Mouse (Mus musculus) midbrain, embryonic 11.5 days (tissue): ENCODE results near the gene Gsg1l. TPM values are rescaled to one million over a fixed set of nuclear protein-coding genes. Genes with fewer than 3 reads are reported as not detected.

Experiments
- ATAC-seq: fragments of 200-750 bp; cut with Nextera tagmentation; 2 replicates; pipeline ENCODE4 v1.8.0; 2017; ENCODE audit warnings: moderate TSS enrichment, moderate library complexity; ENCODE audit not compliant: low FRiP score
- DNase-seq: peaks from one replicate; pipeline ENCODE4 v3.0.0; 2015; ENCODE audit warnings: low spot score; ENCODE audit errors: missing footprints
- H3K27ac ChIP-seq: fragments of 300-500 bp; sonication (generic); 2 replicates; pipeline ENCODE4 v1.5.1; 2014; ENCODE audit warnings: low read depth, low read length
- H3K27me3 ChIP-seq: fragments of 300-500 bp; sonication (generic); 2 replicates; pipeline ENCODE4 v1.6.1; 2014; ENCODE audit warnings: mild to moderate bottlenecking, low read length, moderate library complexity, mixed read lengths; ENCODE audit not compliant: control insufficient read depth, insufficient read depth
- H3K36me3 ChIP-seq: fragments of 300-500 bp; sonication (generic); 2 replicates; pipeline ENCODE4 v1.6.1; 2014; ENCODE audit warnings: mild to moderate bottlenecking, low read length, moderate library complexity, mixed read lengths; ENCODE audit not compliant: control insufficient read depth, insufficient read depth
- H3K4me1 ChIP-seq: fragments of 300-500 bp; sonication (generic); 2 replicates; pipeline ENCODE4 v1.6.1; 2014; ENCODE audit warnings: low read length; ENCODE audit not compliant: control insufficient read depth, insufficient read depth
- H3K4me2 ChIP-seq: fragments of 300-500 bp; sonication (generic); 2 replicates; pipeline ENCODE4 v1.6.1; 2014; ENCODE audit warnings: mild to moderate bottlenecking, moderate library complexity
- H3K4me3 ChIP-seq: fragments of 300-500 bp; sonication (generic); 2 replicates; pipeline ENCODE4 v1.5.1; 2014; ENCODE audit warnings: low read depth, low read length
- H3K9ac ChIP-seq: fragments of 300-500 bp; sonication (generic); 2 replicates; pipeline ENCODE4 v1.6.1; 2014; ENCODE audit warnings: low read length
- H3K9me3 ChIP-seq: fragments of 300-500 bp; sonication (generic); 2 replicates; pipeline ENCODE4 v1.6.1; 2016; ENCODE audit warnings: low read length; ENCODE audit not compliant: control insufficient read depth
- WGBS: fragments of 180-500 bp; shearing (Covaris S2); extraction: QIAGEN DNeasy Blood & Tissue Kit; methylation state at CpG from one replicate; pipeline ENCODE4 v1.1.7; 2014; 5-methylcytosine and 5-hydroxymethylcytosine counted together
- polyA plus RNA-seq: library from polyadenylated mRNA; unstranded; fragments of >200 nt; fragmentation: Nextera tagmentation; extraction: Ambion mirVana; gene quantifications from 2 replicates; pipeline ENCODE4 v1.2.1, GENCODE M21; 2014

Gene Gsg1l
- polyA plus RNA-seq, 1 experiment from 2014 or later = 2.1 TPM

DNA sequence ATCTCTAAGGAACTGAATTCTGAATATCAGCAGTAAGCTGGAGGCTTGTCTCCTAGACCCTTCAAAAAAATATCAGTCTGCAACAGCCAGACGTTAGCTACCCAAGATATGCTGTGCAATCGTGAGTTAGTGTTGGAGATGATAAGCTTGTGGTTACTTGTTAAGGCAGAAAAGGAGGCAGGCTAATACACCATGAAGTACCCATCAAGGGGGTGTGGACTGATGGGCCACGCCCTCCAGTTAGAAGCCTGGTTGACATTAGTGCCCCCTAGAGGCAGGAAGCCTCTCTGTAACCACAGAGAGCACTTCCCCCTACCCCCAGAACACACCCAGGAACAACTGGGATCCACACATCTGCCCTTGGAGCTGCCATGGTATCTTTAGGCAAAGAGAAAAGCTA is 39.9 kb downstream of the Gsg1l start:
- DNase-seq (no peak), ATAC-seq (no peak)
- Histone ChIP-seq H3K4me2 (no peak overlapping the region), H3K4me1 (peaks cover 13% of the 10 kb centered on the region), H3K9ac (no peak overlapping the region), H3K36me3 (no peaks in the 10 kb centered on the region), H3K4me3 (no peak overlapping the region), H3K27ac (no peak overlapping the region), H3K27me3 (no peaks in the 10 kb centered on the region), H3K9me3 (no peaks in the 10 kb centered on the region)
- WGBS = 55% methylated on average over 3 of the region's 3 CpGs

DNA sequence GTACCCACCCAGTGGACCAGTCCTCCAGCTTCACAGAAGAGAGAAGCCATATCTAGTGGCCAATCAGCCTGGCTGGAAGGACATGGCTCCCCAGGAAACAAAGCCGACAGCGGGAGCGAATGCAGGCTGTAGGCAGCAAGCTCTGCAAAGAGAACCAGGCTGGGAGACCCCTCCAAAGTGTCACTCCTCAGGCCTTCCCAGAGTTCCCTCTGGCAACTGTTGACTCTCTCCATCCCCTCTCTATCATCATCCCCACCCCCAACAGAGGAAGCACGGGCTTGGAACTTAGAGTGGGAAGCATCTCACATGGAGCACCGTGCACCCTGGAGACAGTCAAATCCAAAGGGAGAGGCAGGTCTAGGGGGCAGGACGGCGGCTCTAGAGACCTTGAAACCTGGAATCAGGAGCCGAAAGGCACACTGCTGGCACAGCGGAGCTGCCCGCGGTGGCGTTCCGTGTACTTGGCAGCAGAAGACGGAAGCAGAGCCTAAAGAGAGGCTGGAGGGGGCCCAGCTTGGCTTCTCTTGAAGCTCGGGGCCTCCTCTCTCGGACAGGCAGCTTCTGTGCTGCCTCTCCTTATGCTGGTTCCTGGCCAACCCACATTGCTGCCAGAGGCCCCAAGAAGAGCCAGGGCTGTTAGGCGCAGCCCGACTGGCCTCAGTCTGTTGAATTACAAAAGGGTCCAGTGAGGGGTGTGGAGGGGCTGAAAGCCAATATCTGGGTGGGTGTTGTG is 41.3 kb downstream of the Gsg1l start:
- H3K27ac ChIP-seq = no peak overlapping the region
- H3K9ac ChIP-seq = no peak overlapping the region
- no peaks in the 10 kb centered on the region for H3K36me3 ChIP-seq
- H3K4me2 ChIP-seq = no peak overlapping the region
- no peaks in the 10 kb centered on the region for H3K27me3 ChIP-seq
- ATAC-seq = no peak
- no peak for DNase-seq
- WGBS = 79% methylated on average over 18 of the region's 18 CpGs
- peaks cover 13% of the 10 kb centered on the region for H3K4me1 ChIP-seq
- H3K4me3 ChIP-seq = no peak overlapping the region
- no peaks in the 10 kb centered on the region for H3K9me3 ChIP-seq

DNA sequence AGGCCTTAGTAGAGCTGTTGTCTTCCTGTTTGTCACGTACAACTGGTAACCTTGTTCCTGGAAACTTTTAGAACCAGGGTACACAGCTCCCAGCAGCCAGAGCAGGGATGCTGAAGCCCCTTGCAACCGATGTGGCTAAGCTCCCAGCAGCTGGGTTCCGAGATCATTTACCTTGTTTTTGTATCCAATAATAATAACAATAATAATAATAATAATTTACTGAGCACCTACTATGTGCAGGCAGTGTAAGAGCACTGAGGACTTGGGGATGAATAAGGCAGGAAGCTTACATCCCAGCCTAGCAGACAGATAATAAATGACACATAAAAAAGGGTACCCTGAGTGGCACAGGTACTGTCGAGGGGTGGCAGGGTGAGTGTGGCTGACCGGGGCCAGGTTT is 42.4 kb downstream of the Gsg1l start:
- Histone ChIP-seq H3K27me3 (no peaks in the 10 kb centered on the region), H3K27ac (no peak overlapping the region), H3K36me3 (no peaks in the 10 kb centered on the region), H3K4me2 (no peak overlapping the region), H3K4me3 (no peak overlapping the region), H3K9me3 (no peaks in the 10 kb centered on the region), H3K4me1 (peaks cover 13% of the 10 kb centered on the region), H3K9ac (no peak overlapping the region)
- DNase-seq (no peak), ATAC-seq (no peak)
- WGBS = 89% methylated on average over 5 of the region's 5 CpGs

DNA sequence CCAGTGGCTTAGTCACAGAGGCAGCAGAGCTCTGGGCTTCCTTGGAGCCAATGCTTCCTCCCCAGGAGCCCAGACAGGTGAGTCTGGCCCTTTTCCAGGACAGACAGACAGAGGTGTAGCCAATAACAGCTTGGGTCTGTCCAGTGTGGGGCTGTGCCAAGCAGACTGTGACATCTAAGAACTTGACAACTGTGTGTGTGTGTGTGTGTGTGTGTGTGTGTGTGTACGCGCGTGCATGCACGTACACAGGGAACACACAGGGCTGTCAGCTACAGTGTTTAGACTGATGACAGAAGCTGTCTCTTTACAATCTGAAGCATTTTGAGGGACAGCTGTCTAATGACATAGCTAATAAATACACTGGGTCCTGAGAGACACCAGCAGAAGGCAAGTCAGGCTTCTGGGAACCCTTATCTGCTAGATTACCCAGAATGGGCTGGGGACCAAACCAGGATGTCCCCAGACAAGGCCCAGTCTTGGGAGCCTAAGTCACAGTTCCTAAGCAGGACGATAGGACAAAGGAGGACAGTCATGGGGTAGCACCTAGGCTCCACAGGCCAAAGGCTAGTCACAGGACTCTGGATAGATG is 42.9 kb downstream of the Gsg1l start:
- DNase-seq (no peak), ATAC-seq (peak; percentile 49)
- Histone ChIP-seq H3K36me3 (no peaks in the 10 kb centered on the region), H3K27ac (peak overlapping the region; percentile 3; the same call in 1 of the 2 replicates), H3K9me3 (no peaks in the 10 kb centered on the region), H3K9ac (no peak overlapping the region), H3K27me3 (no peaks in the 10 kb centered on the region), H3K4me2 (no peak overlapping the region), H3K4me1 (peaks cover 13% of the 10 kb centered on the region), H3K4me3 (no peak overlapping the region)
- WGBS = 89% methylated on average over 5 of the region's 5 CpGs

DNA sequence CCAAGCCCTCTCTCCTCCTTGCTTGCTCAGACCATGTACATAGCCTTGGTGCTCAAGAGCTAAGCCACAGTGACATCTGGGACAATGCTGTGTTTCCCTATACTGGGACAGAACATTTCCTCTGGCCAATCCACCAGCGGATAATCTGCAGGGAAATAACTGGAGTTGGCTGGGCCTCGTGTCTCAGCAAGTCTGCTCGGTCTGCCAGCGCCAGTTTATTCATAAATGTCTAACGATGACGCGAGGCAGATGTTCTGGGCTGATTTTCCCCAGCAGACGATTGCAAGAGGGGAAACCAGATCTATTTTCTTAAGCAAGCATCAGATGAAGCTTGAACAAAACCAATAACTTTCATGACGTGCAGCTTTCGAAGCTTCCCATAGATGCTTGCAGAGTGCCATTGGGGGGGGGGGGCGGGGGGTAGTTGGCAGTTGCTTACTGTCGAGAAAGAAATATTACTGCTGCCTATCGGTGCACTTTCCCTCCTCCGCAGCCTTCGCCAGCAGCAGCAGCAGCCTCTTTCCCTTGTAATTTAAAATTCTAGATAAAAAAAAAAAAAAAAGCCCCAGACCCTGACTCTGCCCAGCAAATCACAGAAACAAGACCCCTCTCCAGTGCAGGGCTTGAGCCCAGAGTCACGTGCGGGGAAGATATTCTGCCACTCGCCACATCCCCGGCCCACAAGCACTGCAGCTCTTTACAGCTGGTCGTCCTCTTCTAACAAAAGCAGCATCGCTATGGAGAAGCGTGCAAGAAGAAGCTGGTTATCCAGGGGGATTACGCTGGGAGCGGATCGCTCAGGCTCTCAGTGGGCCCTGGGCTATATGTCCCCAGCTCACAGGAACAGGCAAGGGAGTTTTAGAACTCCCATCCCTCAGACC is 43.6 kb downstream of the Gsg1l start:
- Histone ChIP-seq H3K27ac (peak overlapping the region; percentile 3; the same call in 1 of the 2 replicates), H3K4me3 (no peak overlapping the region), H3K4me1 (peaks cover 13% of the 10 kb centered on the region), H3K36me3 (no peaks in the 10 kb centered on the region), H3K9me3 (no peaks in the 10 kb centered on the region), H3K27me3 (no peaks in the 10 kb centered on the region), H3K9ac (no peak overlapping the region; the same call in 1 of the 2 replicates), H3K4me2 (no peak overlapping the region)
- DNase-seq (peak; percentile 88), ATAC-seq (peak; percentile 69)
- 53% methylated on average over 25 of the region's 25 CpGs for WGBS

DNA sequence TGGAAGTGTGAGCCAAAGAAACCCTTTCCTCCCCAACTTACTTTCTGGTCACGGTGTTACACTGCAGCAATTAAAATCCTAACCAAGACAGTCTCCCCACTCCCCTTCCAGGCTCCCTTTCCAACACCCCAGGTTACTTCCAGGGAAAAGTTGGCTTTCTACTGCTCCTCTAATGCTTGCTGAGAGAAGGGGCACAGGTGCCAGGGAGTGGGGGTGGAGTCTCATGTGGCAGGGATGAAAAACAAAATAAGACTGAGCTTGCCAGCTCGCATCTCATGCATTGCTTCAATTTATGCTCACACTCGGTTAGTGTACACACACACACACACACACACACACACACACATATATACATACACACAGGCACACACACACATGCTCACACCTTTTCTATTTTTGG is 46.9 kb downstream of the Gsg1l start:
- no peak for ATAC-seq

DNA sequence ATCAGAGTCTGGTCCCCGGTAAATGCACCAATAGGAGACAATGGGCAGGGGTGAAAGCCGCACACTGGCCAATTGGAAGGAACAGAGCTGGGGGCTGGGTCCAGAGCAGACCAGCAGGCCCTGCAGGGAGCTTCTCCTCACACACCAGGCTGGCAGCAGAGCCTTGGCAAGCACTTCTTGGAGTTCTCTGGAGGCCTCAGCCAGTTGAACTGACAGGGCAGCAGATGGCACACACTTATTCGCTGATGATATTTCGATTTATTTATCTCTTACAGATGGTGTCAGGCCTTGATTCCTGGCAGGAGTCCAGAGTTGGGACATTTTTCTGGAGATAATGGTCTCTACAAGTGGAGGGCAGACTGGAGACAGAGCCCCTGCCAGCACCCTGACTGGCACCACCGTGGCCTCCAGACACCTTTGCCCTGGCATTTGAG is 49.4 kb downstream of the Gsg1l start:
- no peak for ATAC-seq
- WGBS = 85% methylated on average over 5 of the region's 5 CpGs

More for the DNA sequence above, 46.9 kb downstream of the Gsg1l start:
- no peak overlapping the region for H3K4me3 ChIP-seq
- no peaks in the 10 kb centered on the region for H3K27me3 ChIP-seq
- H3K9me3 ChIP-seq = no peaks in the 10 kb centered on the region
- no peak for DNase-seq
- no peak overlapping the region for H3K27ac ChIP-seq
- WGBS = 79% methylated on average over 3 of the region's 3 CpGs
- no peak overlapping the region for H3K9ac ChIP-seq
- H3K4me1 ChIP-seq = peaks cover 13% of the 10 kb centered on the region
- no peaks in the 10 kb centered on the region for H3K36me3 ChIP-seq
- no peak overlapping the region for H3K4me2 ChIP-seq

DNA sequence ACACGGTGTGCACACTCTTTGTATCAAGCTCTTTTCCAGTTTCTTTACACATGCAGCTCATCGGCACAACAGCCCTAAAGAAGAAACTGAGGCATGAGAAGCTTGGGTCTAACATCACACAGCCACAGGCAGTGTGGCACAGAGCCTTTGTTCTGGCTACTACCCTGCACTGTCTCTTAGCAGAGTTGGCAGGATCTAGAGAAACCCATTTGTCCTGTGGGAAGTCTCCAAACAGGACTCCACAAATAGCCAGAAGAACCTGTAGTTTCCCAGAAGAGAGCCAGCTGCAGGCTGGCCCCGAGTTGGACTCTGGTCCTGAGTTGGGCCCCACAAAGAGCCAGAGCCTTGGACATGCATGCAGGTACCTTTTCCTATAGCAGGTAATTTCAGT is 49.9 kb downstream of the Gsg1l start:
- Histone ChIP-seq H3K9ac (no peak overlapping the region), H3K4me2 (no peak overlapping the region), H3K4me3 (no peak overlapping the region), H3K36me3 (no peaks in the 10 kb centered on the region), H3K4me1 (no peaks in the 10 kb centered on the region), H3K9me3 (no peaks in the 10 kb centered on the region), H3K27ac (no peak overlapping the region), H3K27me3 (no peaks in the 10 kb centered on the region)
- ATAC-seq (no peak), DNase-seq (no peak)
- WGBS = 92% methylated on average over 3 of the region's 3 CpGs

More for the DNA sequence above, 49.4 kb downstream of the Gsg1l start:
- no peak for DNase-seq
- Histone ChIP-seq H3K4me3 (no peak overlapping the region), H3K27ac (no peak overlapping the region), H3K4me2 (no peak overlapping the region), H3K27me3 (no peaks in the 10 kb centered on the region), H3K9me3 (no peaks in the 10 kb centered on the region), H3K9ac (no peak overlapping the region), H3K4me1 (no peaks in the 10 kb centered on the region; the same call in 1 of the 2 replicates), H3K36me3 (no peaks in the 10 kb centered on the region)
